Mouse (Mus musculus) hindbrain, embryonic 14.5 days (tissue): ENCODE results near the gene Klhdc1. TPM values are rescaled to one million over a fixed set of nuclear protein-coding genes. Genes with fewer than 3 reads are reported as not detected.

Experiments
- ATAC-seq: fragments of 200-750 bp; cut with Nextera tagmentation; 2 replicates; pipeline ENCODE4 v1.8.0; 2017; ENCODE audit warnings: moderate number of reproducible peaks, mild to moderate bottlenecking, moderate TSS enrichment, moderate library complexity; ENCODE audit not compliant: low FRiP score
- DNase-seq: peaks from one replicate; pipeline ENCODE4 v3.0.0-alpha.2; 2015; ENCODE audit warnings: low spot score
- H3K27ac ChIP-seq: fragments of 300-500 bp; sonication (generic); 2 replicates; pipeline ENCODE4 v1.5.1; 2014; ENCODE audit warnings: mild to moderate bottlenecking, moderate library complexity
- H3K27me3 ChIP-seq: fragments of 300-500 bp; sonication (generic); 2 replicates; pipeline ENCODE4 v1.6.1; 2014; ENCODE audit warnings: mild to moderate bottlenecking, low read length, mixed read lengths; ENCODE audit not compliant: control insufficient read depth, insufficient read depth
- H3K36me3 ChIP-seq: fragments of 300-500 bp; sonication (generic); replicated peaks from 2 replicates; pipeline ENCODE4 v1.6.1; 2014; ENCODE audit not compliant: control insufficient read depth, insufficient read depth
- H3K4me1 ChIP-seq: fragments of 300-500 bp; sonication (generic); replicated peaks from 2 replicates; pipeline ENCODE4 v1.6.1; 2014; ENCODE audit warnings: antibody characterized with exemption, low read length, mixed read lengths; ENCODE audit not compliant: control insufficient read depth, insufficient read depth
- H3K4me2 ChIP-seq: fragments of 300-500 bp; sonication (generic); replicated peaks from 2 replicates; pipeline ENCODE4 v1.6.1; 2014; ENCODE audit warnings: mild to moderate bottlenecking, moderate library complexity
- H3K4me3 ChIP-seq: fragments of 300-500 bp; sonication (generic); replicated peaks from 2 replicates; pipeline ENCODE4 v1.5.1; 2014; ENCODE audit warnings: mild to moderate bottlenecking, low read length
- H3K9ac ChIP-seq: fragments of 300-500 bp; sonication (generic); 2 replicates; pipeline ENCODE4 v1.6.1; 2014
- H3K9me3 ChIP-seq: fragments of 300-500 bp; sonication (generic); 2 replicates; pipeline ENCODE4 v1.6.1; 2016; ENCODE audit warnings: low read length; ENCODE audit not compliant: control insufficient read depth
- WGBS: fragments of 180-500 bp; shearing (Covaris S2); extraction: QIAGEN DNeasy Blood & Tissue Kit; methylation state at CpG from one replicate; pipeline ENCODE4 v1.1.7; 2014; 5-methylcytosine and 5-hydroxymethylcytosine counted together
- polyA plus RNA-seq: library from polyadenylated mRNA; unstranded; fragments of >200 nt; fragmentation: Nextera tagmentation; extraction: Ambion mirVana; gene quantifications from 2 replicates; pipeline ENCODE4 v1.2.1, GENCODE M21; 2014

Gene Klhdc1
- polyA plus RNA-seq, 1 experiment from 2014 or later, result 13.7 TPM

- H3K27me3 ChIP-seq, result no peaks in the 10 kb centered on the region
- H3K9me3 ChIP-seq, result no peaks in the 10 kb centered on the region
- no peaks in the 10 kb centered on the region for H3K4me1 ChIP-seq
- H3K36me3 ChIP-seq, result no peaks in the 10 kb centered on the region
- H3K4me2 ChIP-seq, result no peak overlapping the region
- WGBS, result 100% methylated on average over 1 of the region's 1 CpGs
- H3K4me3 ChIP-seq, result no peak overlapping the region
- DNase-seq (no peak), ATAC-seq (no peak)
- H3K9ac ChIP-seq, result no peak overlapping the region
- H3K27ac ChIP-seq, result no peak overlapping the region
Measured at GRCm38 (mm10) chr12:69253806-69254205, 12.8 kb downstream of the Klhdc1 start.

GRCm38 (mm10) chr12:69257836-69258235 is 16.9 kb downstream of the Klhdc1 start:
- H3K27ac ChIP-seq, result no peak overlapping the region
- no peaks in the 10 kb centered on the region for H3K36me3 ChIP-seq
- no peak overlapping the region for H3K9ac ChIP-seq
- no peaks in the 10 kb centered on the region for H3K9me3 ChIP-seq
- WGBS, result 89% methylated on average over 11 of the region's 11 CpGs
- DNase-seq (no peak), ATAC-seq (no peak)
- H3K4me3 ChIP-seq, result no peak overlapping the region
- H3K27me3 ChIP-seq, result no peaks in the 10 kb centered on the region
- no peaks in the 10 kb centered on the region for H3K4me1 ChIP-seq
- no peak overlapping the region for H3K4me2 ChIP-seq

DNA sequence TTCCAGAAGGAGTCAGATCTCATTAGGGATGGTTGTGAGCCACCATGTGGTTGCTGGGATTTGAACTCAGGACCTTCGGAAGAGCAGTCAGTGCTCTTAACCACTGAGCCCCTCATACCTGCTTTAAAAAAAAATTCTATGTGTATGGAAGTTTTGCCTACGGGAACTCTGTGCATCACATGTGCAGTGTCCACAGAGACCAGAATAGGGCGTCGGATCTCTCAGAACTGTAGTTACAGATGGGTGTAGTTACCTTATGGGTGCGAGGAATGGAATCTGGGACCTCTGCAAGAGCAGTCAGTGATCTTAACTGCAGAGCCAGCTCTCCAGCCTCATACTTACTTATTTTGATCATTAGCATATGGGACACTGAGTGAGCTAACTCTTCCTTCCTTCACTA is 21.3 kb downstream of the Klhdc1 start:
- ATAC-seq, result no peak
- no peaks in the 10 kb centered on the region for H3K4me1 ChIP-seq
- H3K27ac ChIP-seq, result no peak overlapping the region
- no peak overlapping the region for H3K4me3 ChIP-seq
- H3K9ac ChIP-seq, result no peak overlapping the region
- no peak overlapping the region for H3K4me2 ChIP-seq
- no peaks in the 10 kb centered on the region for H3K36me3 ChIP-seq
- H3K27me3 ChIP-seq, result no peaks in the 10 kb centered on the region
- H3K9me3 ChIP-seq, result no peaks in the 10 kb centered on the region
- no peak for DNase-seq
- WGBS, result 91% methylated on average over 5 of the region's 5 CpGs

GRCm38 (mm10) chr12:69265031-69265430 is 24.1 kb downstream of the Klhdc1 start:
- Histone ChIP-seq H3K4me3 (no peak overlapping the region), H3K36me3 (no peaks in the 10 kb centered on the region), H3K4me2 (no peak overlapping the region), H3K4me1 (no peaks in the 10 kb centered on the region), H3K27me3 (no peaks in the 10 kb centered on the region), H3K9me3 (no peaks in the 10 kb centered on the region), H3K9ac (no peak overlapping the region), H3K27ac (no peak overlapping the region)
- DNase-seq, result no peak
- WGBS, result 90% methylated on average over 3 of the region's 3 CpGs
- no peak for ATAC-seq

- Histone ChIP-seq H3K36me3 (no peaks in the 10 kb centered on the region), H3K27ac (no peak overlapping the region), H3K27me3 (no peaks in the 10 kb centered on the region), H3K9me3 (no peaks in the 10 kb centered on the region), H3K9ac (no peak overlapping the region), H3K4me3 (no peak overlapping the region), H3K4me1 (no peaks in the 10 kb centered on the region), H3K4me2 (no peak overlapping the region)
- no peak for DNase-seq
- 69% methylated on average over 11 of the region's 11 CpGs for WGBS
- ATAC-seq, result no peak
Measured at GRCm38 (mm10) chr12:69267956-69268632, 27.1 kb downstream of the Klhdc1 start.

DNA sequence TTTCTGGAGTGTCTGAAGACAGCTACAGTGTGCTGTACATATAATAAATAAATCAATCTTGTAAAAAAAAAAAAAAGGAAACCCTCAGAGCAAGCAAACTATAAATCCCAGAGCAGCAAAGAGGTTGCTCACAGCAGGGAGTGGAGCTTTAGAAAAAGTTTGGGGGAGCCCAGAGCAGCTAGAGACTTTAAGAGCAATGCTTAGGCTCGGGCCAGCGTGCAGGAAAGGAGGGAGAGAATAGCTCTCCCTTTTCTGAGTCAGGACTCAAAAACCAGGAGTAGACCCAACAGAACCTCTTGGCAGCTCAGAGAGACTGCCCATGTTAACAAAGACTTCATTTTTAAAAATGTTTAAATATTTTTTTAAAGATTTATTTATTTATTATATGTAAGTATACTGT is 28.0 kb downstream of the Klhdc1 start:
- 89% methylated on average over 2 of the region's 2 CpGs for WGBS
- no peaks in the 10 kb centered on the region for H3K36me3 ChIP-seq
- H3K27me3 ChIP-seq, result no peaks in the 10 kb centered on the region
- H3K4me1 ChIP-seq, result no peaks in the 10 kb centered on the region
- DNase-seq (no peak), ATAC-seq (no peak)
- H3K4me3 ChIP-seq, result no peak overlapping the region
- no peaks in the 10 kb centered on the region for H3K9me3 ChIP-seq
- H3K27ac ChIP-seq, result no peak overlapping the region
- no peak overlapping the region for H3K9ac ChIP-seq
- H3K4me2 ChIP-seq, result no peak overlapping the region

DNA sequence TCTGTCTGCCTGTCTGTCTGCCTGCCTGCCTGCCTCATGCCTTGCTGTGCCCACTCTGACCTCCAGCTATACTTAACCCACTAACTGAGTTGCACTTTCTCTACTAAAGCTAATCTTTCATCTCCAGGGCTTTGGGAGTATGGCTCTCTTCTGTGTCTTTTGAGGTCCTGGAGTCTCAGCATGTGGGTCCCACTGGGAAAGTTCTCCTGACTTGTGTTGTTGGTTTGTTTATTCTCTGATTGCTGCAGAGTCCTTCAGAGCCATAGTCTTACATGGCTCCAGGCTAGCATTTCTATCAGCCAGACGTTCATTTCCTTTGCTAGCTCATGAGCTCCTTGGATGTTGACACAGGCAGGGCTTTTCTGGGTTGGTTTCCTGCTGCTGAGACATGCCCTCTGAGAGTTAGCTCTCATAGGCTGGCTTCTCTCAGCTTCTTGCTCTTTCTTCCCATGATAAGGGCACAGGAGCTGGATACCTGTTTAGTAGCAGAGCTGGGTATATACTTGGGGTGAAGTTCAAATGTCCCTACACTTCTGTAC is 39.0 kb downstream of the Klhdc1 start:
- no peaks in the 10 kb centered on the region for H3K36me3 ChIP-seq
- no peak for ATAC-seq

GRCm38 (mm10) chr12:69280915-69281314 is 39.9 kb downstream of the Klhdc1 start:
- H3K36me3 ChIP-seq, result no peaks in the 10 kb centered on the region
- no peak overlapping the region for H3K9ac ChIP-seq
- H3K27ac ChIP-seq, result no peak overlapping the region
- no peaks in the 10 kb centered on the region for H3K9me3 ChIP-seq
- no peak for DNase-seq
- 91% methylated on average over 3 of the region's 3 CpGs for WGBS
- no peak for ATAC-seq
- H3K27me3 ChIP-seq, result no peaks in the 10 kb centered on the region
- H3K4me1 ChIP-seq, result no peaks in the 10 kb centered on the region
- H3K4me2 ChIP-seq, result no peak overlapping the region
- H3K4me3 ChIP-seq, result no peak overlapping the region

More for the DNA sequence above, 39.0 kb downstream of the Klhdc1 start:
- 70% methylated on average over 1 of the region's 1 CpGs for WGBS
- no peak overlapping the region for H3K4me2 ChIP-seq
- H3K27ac ChIP-seq, result no peak overlapping the region
- H3K9ac ChIP-seq, result no peak overlapping the region
- H3K9me3 ChIP-seq, result no peaks in the 10 kb centered on the region
- no peak for DNase-seq
- no peaks in the 10 kb centered on the region for H3K27me3 ChIP-seq
- no peak overlapping the region for H3K4me3 ChIP-seq
- H3K4me1 ChIP-seq, result no peaks in the 10 kb centered on the region

DNA sequence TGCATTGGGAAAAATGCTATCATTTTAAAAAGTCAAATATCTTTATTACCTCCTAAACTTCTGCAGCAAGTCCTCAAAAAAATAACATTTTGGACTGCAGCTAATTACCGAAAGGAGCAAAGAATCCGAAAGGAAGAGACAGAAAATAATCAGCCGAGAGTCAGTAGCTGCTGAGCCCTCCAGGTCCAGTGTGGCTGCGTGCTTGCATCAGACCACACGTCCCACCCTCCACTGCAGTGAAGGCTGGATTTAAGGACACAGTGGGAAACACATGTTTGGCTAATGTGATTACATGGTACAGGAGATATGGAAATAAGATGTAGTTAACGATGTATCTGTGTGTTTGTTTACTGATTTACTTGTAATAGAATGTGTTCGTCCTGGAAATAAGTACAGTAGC is 42.2 kb downstream of the Klhdc1 start:
- H3K4me3 ChIP-seq, result no peak overlapping the region
- 87% methylated on average over 7 of the region's 7 CpGs for WGBS
- no peaks in the 10 kb centered on the region for H3K27me3 ChIP-seq
- H3K4me1 ChIP-seq, result no peaks in the 10 kb centered on the region
- no peak overlapping the region for H3K9ac ChIP-seq
- no peaks in the 10 kb centered on the region for H3K36me3 ChIP-seq
- no peak for ATAC-seq
- DNase-seq, result no peak
- H3K9me3 ChIP-seq, result no peaks in the 10 kb centered on the region
- no peak overlapping the region for H3K4me2 ChIP-seq
- H3K27ac ChIP-seq, result no peak overlapping the region

DNA sequence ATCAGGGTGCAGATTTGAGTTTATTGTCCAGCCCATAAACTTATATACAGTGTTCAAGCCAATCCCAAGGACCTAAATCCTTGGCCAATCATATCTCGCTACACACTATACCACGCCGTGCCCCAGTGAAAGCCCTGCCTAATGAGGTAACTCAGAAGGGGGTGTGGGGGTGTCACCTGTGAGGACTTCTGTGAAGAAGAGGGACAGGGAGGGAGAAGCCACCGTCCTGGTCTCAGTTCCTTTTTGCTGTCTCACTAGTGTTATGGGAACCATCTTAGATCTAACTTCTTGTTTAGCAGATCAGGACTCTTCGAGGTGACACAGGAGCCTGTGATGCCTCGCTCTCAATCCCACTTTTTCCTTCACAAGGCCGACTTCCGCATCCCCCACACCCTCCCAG is 46.6 kb downstream of the Klhdc1 start:
- H3K27ac ChIP-seq, result no peak overlapping the region
- no peaks in the 10 kb centered on the region for H3K27me3 ChIP-seq
- H3K4me1 ChIP-seq, result no peaks in the 10 kb centered on the region
- no peaks in the 10 kb centered on the region for H3K9me3 ChIP-seq
- no peak overlapping the region for H3K9ac ChIP-seq
- no peak overlapping the region for H3K4me2 ChIP-seq
- H3K4me3 ChIP-seq, result no peak overlapping the region
- WGBS, result 93% methylated on average over 8 of the region's 8 CpGs
- H3K36me3 ChIP-seq, result no peaks in the 10 kb centered on the region
- DNase-seq (no peak), ATAC-seq (no peak)
